ENCODE assay signal across 8 mouse cellular contexts in the genomic region with DNA sequence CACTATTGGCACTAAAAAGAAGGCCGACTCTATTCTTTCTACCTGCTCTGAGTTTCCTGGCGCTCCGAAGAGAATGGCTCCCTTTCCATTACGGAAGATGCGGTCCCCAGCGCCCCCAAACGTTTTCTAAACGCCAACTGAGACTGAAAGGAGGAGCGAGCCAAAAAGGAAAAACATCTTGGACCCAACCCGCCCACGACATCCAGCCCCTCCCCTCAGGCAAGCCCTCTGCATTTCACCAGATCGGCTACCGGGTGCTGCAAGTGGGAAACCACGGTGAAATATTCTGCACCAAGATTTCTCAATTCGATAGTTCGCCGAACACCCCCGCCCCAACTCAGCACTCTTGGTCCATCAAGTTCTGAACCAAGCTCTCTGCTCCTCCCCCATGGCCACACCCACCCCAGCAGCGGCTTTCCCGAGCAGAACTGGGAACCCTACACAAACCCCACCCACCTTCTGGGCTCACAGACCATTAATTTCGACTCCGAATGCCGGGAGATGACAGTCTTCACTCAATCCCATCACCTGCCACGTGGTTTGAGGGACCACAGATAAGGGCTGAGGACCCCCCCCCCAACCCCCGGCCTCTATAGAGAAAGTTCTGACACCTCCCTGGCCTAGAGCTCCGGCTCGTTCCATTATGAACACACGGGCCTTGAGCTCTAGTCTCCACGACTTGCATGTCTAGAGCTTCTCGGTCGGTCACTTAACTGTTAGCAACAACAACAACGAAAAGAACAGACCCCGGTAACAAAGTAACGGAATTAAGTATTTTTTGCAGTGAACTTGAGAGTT. TPM values are rescaled to one million over a fixed set of nuclear protein-coding genes. Genes with fewer than 3 reads are reported as not detected.
DNase-seq lines count a peak whose midpoint lies in the region; ATAC-seq and TF ChIP-seq lines count a peak whose summit lies in the region.

No protein-coding gene starts in this region.

- H3K4me2 ChIP-seq in forebrain, postnatal 0 days (ENCODE audit: low read depth), result peak overlapping the region; percentile 99

- no peak for ATAC-seq in forebrain, postnatal 0 days

- peaks cover 64% of the 10 kb centered on the region for H3K79me2 ChIP-seq in MEL (ENCODE audit: control insufficient read depth, insufficient read depth, low read length, poor library complexity)

- H3K36me3 ChIP-seq in MEL (ENCODE audit: control insufficient read depth in 1 of 2, insufficient read depth in 2 of 2, low read length in 2 of 2), result peaks cover 0 to 36% of the 10 kb centered on the region in 2 experiments; a peak in 2 of 4 replicates
- no peaks in the 10 kb centered on the region for H3K36me3 ChIP-seq in forebrain, postnatal 0 days (ENCODE audit: insufficient read depth)

- TF ChIP-seq EP300 in MEL (IDR thresholded peaks at IDR 0.05; ENCODE audit: low read depth in 1 of 2, low read length in 2 of 2), result no peak

- H3K27ac ChIP-seq in MEL (ENCODE audit: control insufficient read depth, low read depth, low read length), result peak overlapping the region; percentile 89
- peak overlapping the region; percentile 92 for H3K27ac ChIP-seq in forebrain, postnatal 0 days (ENCODE audit: low read depth, low read length)

- H3K4me3 ChIP-seq in MEL (ENCODE audit: control insufficient read depth in 1 of 2, insufficient read depth in 1 of 2, low read depth in 2 of 2, low read length in 2 of 2), result peak overlapping the region; percentile 77 to 96
- peak overlapping the region; percentile 93 for H3K4me3 ChIP-seq in forebrain, postnatal 0 days (ENCODE audit: low read depth, low read length)

- TF ChIP-seq CTCF in MEL (IDR thresholded peaks at IDR 0.05 in 2 of 3, conservative IDR thresholded peaks at IDR 0.05 in 1 of 3; ENCODE audit: control insufficient read depth in 1 of 3, insufficient read depth in 1 of 3, low read depth in 2 of 3, low read length in 3 of 3, poor library complexity in 1 of 3, severe bottlenecking in 1 of 3), result peak in 2 of 3 experiments; percentile 32 to 49; a peak in 3 of 6 replicates
- peak; percentile 56 for TF ChIP-seq CTCF in forebrain, postnatal 0 days (IDR thresholded peaks at IDR 0.05; ENCODE audit: low read depth)

- peaks cover 34 to 37% of the 10 kb centered on the region in 2 experiments for H3K4me1 ChIP-seq in MEL (ENCODE audit: control insufficient read depth in 1 of 2, insufficient read depth in 2 of 2, low read length in 2 of 2)
- H3K4me1 ChIP-seq in forebrain, postnatal 0 days (ENCODE audit: insufficient read depth), result peaks cover 28% of the 10 kb centered on the region

- no peaks in the 10 kb centered on the region for H3K27me3 ChIP-seq in MEL (ENCODE audit: control insufficient read depth in 1 of 2, insufficient read depth in 2 of 2, low read length in 2 of 2)
- no peaks in the 10 kb centered on the region for H3K27me3 ChIP-seq in forebrain, postnatal 0 days (ENCODE audit: insufficient read depth, low read length)

- WGBS in forebrain, postnatal 0 days, result 1% methylated on average over 34 of the region's 34 CpGs

- H3K9ac ChIP-seq in MEL (ENCODE audit: control insufficient read depth, low read depth, low read length, poor library complexity, severe bottlenecking), result peak overlapping the region; percentile 85
- peak overlapping the region; percentile 91 for H3K9ac ChIP-seq in forebrain, postnatal 0 days

- no peaks in the 10 kb centered on the region for H3K9me3 ChIP-seq in MEL (replicated peaks; ENCODE audit: insufficient read depth, low read length)
- no peaks in the 10 kb centered on the region for H3K9me3 ChIP-seq in forebrain, postnatal 0 days (ENCODE audit: low read length)

- TF ChIP-seq RAD21 in MEL (IDR thresholded peaks at IDR 0.05; ENCODE audit: low read depth, low read length), result peak; percentile 64

- TF ChIP-seq POLR2A in MEL (IDR thresholded peaks at IDR 0.05; ENCODE audit: control insufficient read depth in 1 of 2, insufficient read depth in 1 of 2, low read depth in 1 of 2, low read length in 2 of 2, poor library complexity in 1 of 2), result 0 out of 4 replicates have a peak, but pooled peaks of 1 of the 2 experiments have one; percentile 45

- DNase-seq in MEL (ENCODE audit: low read depth, low spot score), result peak; percentile 87
- DNase-seq in cerebellum, adult 8-10 months, result peak; percentile 78
- peak; percentile 71 for DNase-seq in forebrain, postnatal 0 days
- peak; percentile 82 for DNase-seq in heart, postnatal 4 days
- peak; percentile 72 to 79 for DNase-seq in layer of hippocampus, postnatal 10 days (ENCODE audit: low spot score in 2 of 2)
- peak; percentile 94 for DNase-seq in lung, postnatal 25 days (ENCODE audit: low spot score)
- peak; percentile 59 for DNase-seq in retina, embryonic 14.5 days (ENCODE audit: low spot score)
- peak; percentile 81 to 84 for DNase-seq in thymus, postnatal 36 days

TF ChIP-seq in MEL, 35 proteins besides CTCF, POLR2A, EP300 and RAD21 (continues in another document):
- TF ChIP-seq POLR2AphosphoS5 (IDR thresholded peaks at IDR 0.05; ENCODE audit: borderline replicate concordance, low read depth, low read length), result no peak
- peak; percentile 20; the same call in 1 of the 2 replicates for TF ChIP-seq ETS1 (IDR thresholded peaks at IDR 0.05; ENCODE audit: low read depth, low read length)
- no peak for TF ChIP-seq KAT2A (conservative IDR thresholded peaks at IDR 0.05; ENCODE audit: low read depth, low read length)
- TF ChIP-seq CHD2 (IDR thresholded peaks at IDR 0.05; ENCODE audit: low read length), result no peak
- TF ChIP-seq MAX (IDR thresholded peaks at IDR 0.05; ENCODE audit: low read length), result peak; percentile 76
- TF ChIP-seq E2F4 (IDR thresholded peaks at IDR 0.05; ENCODE audit: borderline replicate concordance, low read depth, low read length), result no peak
- 0 out of 2 replicates have a peak, but pooled peaks have one; percentile 52 for TF ChIP-seq SIN3A (IDR thresholded peaks at IDR 0.05; ENCODE audit: low read length)
- TF ChIP-seq HCFC1 (IDR thresholded peaks at IDR 0.05; ENCODE audit: low read depth, low read length), result peak; percentile 5; the same call in 1 of the 2 replicates
- no peak for TF ChIP-seq JUND (IDR thresholded peaks at IDR 0.05; ENCODE audit: low read depth, low read length)
- TF ChIP-seq CHD1 (IDR thresholded peaks at IDR 0.05; ENCODE audit: low read depth, low read length), result peak; percentile 44; the same call in 1 of the 2 replicates
- TF ChIP-seq USF2 (IDR thresholded peaks at IDR 0.05; ENCODE audit: borderline replicate concordance in 1 of 2, insufficient read depth in 1 of 2, low read depth in 1 of 2, low read length in 2 of 2), result no peak
- no peak for TF ChIP-seq GABPA (IDR thresholded peaks at IDR 0.05; ENCODE audit: low read depth, low read length)
- peak; percentile 50; the same call in 1 of the 2 replicates for TF ChIP-seq USF1 (IDR thresholded peaks at IDR 0.05; ENCODE audit: low read depth, low read length)
- TF ChIP-seq TBP (IDR thresholded peaks at IDR 0.05; ENCODE audit: low read depth, low read length), result 0 out of 2 replicates have a peak, but pooled peaks have one; percentile 7
- TF ChIP-seq NELFE (IDR thresholded peaks at IDR 0.05; ENCODE audit: low read depth, low read length), result peak; percentile 62
- peak; percentile 52 for TF ChIP-seq SMC3 (IDR thresholded peaks at IDR 0.05; ENCODE audit: low read depth, low read length)
- TF ChIP-seq BHLHE40 (IDR thresholded peaks at IDR 0.05; ENCODE audit: borderline replicate concordance, low read depth, low read length), result no peak
- no peak for TF ChIP-seq ZKSCAN1 (IDR thresholded peaks at IDR 0.05; ENCODE audit: low read depth, low read length)
- TF ChIP-seq ZMIZ1 (IDR thresholded peaks at IDR 0.05; ENCODE audit: low read depth, low read length), result 0 out of 2 replicates have a peak, but pooled peaks have one; percentile 50
- TF ChIP-seq ELF1 (IDR thresholded peaks at IDR 0.05; ENCODE audit: low read depth, low read length), result peak; percentile 35; the same call in 1 of the 2 replicates
- TF ChIP-seq TAL1 (IDR thresholded peaks at IDR 0.05; ENCODE audit: low read length), result no peak
- no peak for TF ChIP-seq GATA1 (IDR thresholded peaks at IDR 0.05; ENCODE audit: low read depth, low read length)
- TF ChIP-seq TCF12 (IDR thresholded peaks at IDR 0.05; ENCODE audit: low read depth, low read length), result no peak
- TF ChIP-seq MEF2A (IDR thresholded peaks at IDR 0.05; ENCODE audit: extremely low read depth, insufficient replicate concordance, low read depth, low read length, poor library complexity, severe bottlenecking), result no peak
- TF ChIP-seq ZNF384 (IDR thresholded peaks at IDR 0.05; ENCODE audit: low read depth, low read length), result no peak
- peak; percentile 94 for TF ChIP-seq MXI1 (IDR thresholded peaks at IDR 0.05; ENCODE audit: low read depth, low read length)
- peak; percentile 67 for TF ChIP-seq ZC3H11A (IDR thresholded peaks at IDR 0.05; ENCODE audit: low read depth, low read length)
- no peak for TF ChIP-seq UBTF (IDR thresholded peaks at IDR 0.05; ENCODE audit: borderline replicate concordance, insufficient read depth, low read depth, low read length)
- TF ChIP-seq RCOR1 (IDR thresholded peaks at IDR 0.05; ENCODE audit: low read depth, low read length), result no peak
- TF ChIP-seq MYB (IDR thresholded peaks at IDR 0.05; ENCODE audit: low read depth, low read length), result no peak
- no peak for TF ChIP-seq MAFK (IDR thresholded peaks at IDR 0.05; ENCODE audit: borderline replicate concordance, low read depth, low read length)
- no peak for TF ChIP-seq POLR2AphosphoS2 (IDR thresholded peaks at IDR 0.05; ENCODE audit: low read length)
- peak; percentile 24; the same call in 1 of the 2 replicates for TF ChIP-seq MAZ (IDR thresholded peaks at IDR 0.05; ENCODE audit: low read depth, low read length)

RNA-seq across cellular contexts. Expression of gene Klf13, which starts 2.3 kb away (rescaled TPM):
- 20.5 and 21.6 TPM in 2 replicates for total RNA-seq in MEL (2012; rRNA removed)
- 100 to 1,000 TPM in 1 of 2 experiments, 10 to 100 TPM in 1; 26.9 to 118 TPM for polyA plus RNA-seq in MEL (2012; ENCODE audit: insufficient read depth in 1 of 2, insufficient read length in 2 of 2, low read depth in 1 of 2, low replicate concordance in 2 of 2, missing spikeins in 1 of 2)
- total RNA-seq in forebrain, postnatal 0 days (2014; rRNA removed), result 25.5 and 32.0 TPM in 2 replicates
- polyA plus RNA-seq in forebrain, postnatal 0 days (2015; fragmentation: Nextera tagmentation; extraction: Ambion mirVana), result 24.8 and 32.0 TPM in 2 replicates
- total RNA-seq in heart, postnatal 4 days (2021), result 10 to 100 TPM; 52.1 to 53.2 TPM
- total RNA-seq in layer of hippocampus, postnatal 10 days (2021), result 100 to 1,000 TPM; 129 to 136 TPM

RNA-seq across cellular contexts. Expression of gene E030018B13Rik, which starts 19.7 kb away (rescaled TPM):
- total RNA-seq in MEL (2012; rRNA removed), result not detected in 2 replicates
- under 1 TPM in 1 of 2 experiments, not detected in 1; 0.07 TPM for polyA plus RNA-seq in MEL (2012; ENCODE audit: insufficient read depth in 1 of 2, insufficient read length in 2 of 2, low read depth in 1 of 2, low replicate concordance in 2 of 2, missing spikeins in 1 of 2)
- total RNA-seq in forebrain, postnatal 0 days (2014; rRNA removed), result not detected in 2 replicates
- not detected in 2 replicates for polyA plus RNA-seq in forebrain, postnatal 0 days (2015; fragmentation: Nextera tagmentation; extraction: Ambion mirVana)
- total RNA-seq in heart, postnatal 4 days (2021), result not detected
- total RNA-seq in layer of hippocampus, postnatal 10 days (2021), result not detected
